Mouse (Mus musculus) T-helper 1 cell (primary cell): ENCODE data around the gene Gm49396.

Experiments used
- in situ Hi-C: fragments of 300-600 bp; cut with MboI, MseI; formaldehyde crosslinking; loops from one replicate; pipeline ENCODE4 v1.15.1; 2025; ENCODE audit warnings: high pct_unique_total_duplicates

Gene Gm49396

GRCm38 (mm10) chr7:30586455-30587020 is 23.4 kb downstream of the Gm49396 start:
- in situ Hi-C loops = no loop called here

GRCm38 (mm10) chr7:30587842-30588667 is 24.9 kb downstream of the Gm49396 start:
- in situ Hi-C loops = no loop called here

- in situ Hi-C loops = no loop called here
Observed at GRCm38 (mm10) chr7:30588676-30589434, 25.7 kb downstream of the Gm49396 start, which contains the start of gene Kmt2b. TSS of gene Kmt2b (minus strand) at chr7:30588726.

GRCm38 (mm10) chr7:30589435-30590301 is 26.5 kb downstream of the Gm49396 start:
- in situ Hi-C loops = no loop called here

- in situ Hi-C loops = no loop called here
Observed at GRCm38 (mm10) chr7:30590927-30591604, 27.9 kb downstream of the Gm49396 start.

GRCm38 (mm10) chr7:30591605-30591951 is 28.4 kb downstream of the Gm49396 start:
- in situ Hi-C loops = no loop called here

- in situ Hi-C loops = no loop called here
Observed at GRCm38 (mm10) chr7:30592772-30593423, 29.8 kb downstream of the Gm49396 start.

GRCm38 (mm10) chr7:30593579-30594509 is 30.7 kb downstream of the Gm49396 start:
- in situ Hi-C loops = no loop called here

- in situ Hi-C loops = loop anchor here (5.0 kb wide), 1 partner anchor 817 kb away; no protein-coding TSS in a partner anchor
Observed at GRCm38 (mm10) chr7:30594510-30595024, 31.4 kb downstream of the Gm49396 start.

- in situ Hi-C loops = loop anchor here (5.0 kb wide), 1 partner anchor 819 kb away; no protein-coding TSS in a partner anchor
Observed at GRCm38 (mm10) chr7:30596093-30596492, 32.9 kb downstream of the Gm49396 start.

GRCm38 (mm10) chr7:30596811-30597210 is 33.7 kb downstream of the Gm49396 start:
- in situ Hi-C loops = loop anchor here (5.0 kb wide), 1 partner anchor 820 kb away; no protein-coding TSS in a partner anchor

- in situ Hi-C loops = loop anchor here (5.0 kb wide), 1 partner anchor 821 kb away; no protein-coding TSS in a partner anchor
Observed at GRCm38 (mm10) chr7:30598786-30599185, 35.6 kb downstream of the Gm49396 start, which contains the start of gene Zbtb32. TSS of gene Zbtb32 (minus strand) at chr7:30598909.

- in situ Hi-C loops = loop anchor here (5.0 kb wide), 1 partner anchor 823 kb away; no protein-coding TSS in a partner anchor
Observed at GRCm38 (mm10) chr7:30599933-30600353, 36.8 kb downstream of the Gm49396 start.

GRCm38 (mm10) chr7:30600651-30601050 is 37.5 kb downstream of the Gm49396 start:
- in situ Hi-C loops = no loop called here

- in situ Hi-C loops = no loop called here
Observed at GRCm38 (mm10) chr7:30602583-30602982, 39.4 kb downstream of the Gm49396 start.

- in situ Hi-C loops = no loop called here
Observed at GRCm38 (mm10) chr7:30604424-30604823, 41.3 kb downstream of the Gm49396 start.

GRCm38 (mm10) chr7:30604944-30605343 is 41.8 kb downstream of the Gm49396 start:
- in situ Hi-C loops = no loop called here

- in situ Hi-C loops = no loop called here
Observed at GRCm38 (mm10) chr7:30607706-30608309, 44.7 kb downstream of the Gm49396 start.
